Comparison of ENCODE assay signal across 12 mouse cellular contexts in the genomic region with DNA sequence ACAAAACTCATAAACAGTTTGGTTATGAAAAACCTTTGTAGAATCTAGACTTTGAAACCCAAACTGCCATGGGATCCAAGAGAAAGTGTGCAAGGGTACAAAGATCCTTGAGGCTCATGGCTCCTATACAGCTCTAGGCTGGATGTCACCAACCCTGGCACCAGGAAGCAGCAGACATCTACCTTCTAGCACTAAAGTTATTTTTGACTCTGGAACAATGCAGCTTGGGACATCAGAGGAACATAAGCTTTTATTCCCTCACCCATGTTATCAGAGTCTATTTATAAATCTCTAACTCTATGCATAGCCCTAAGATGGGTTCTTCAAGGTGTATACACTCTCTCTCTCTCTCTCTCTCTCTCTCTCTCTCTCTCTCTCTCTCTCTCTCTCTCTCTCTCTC.
"Had no signal": no experiment of that assay in that cellular context is flagged by ENCODE, and none has a peak within 500 bp of the region (broad histone marks: within the 10 kb centered on the region; RNA-seq: fewer than 3 reads in every experiment).

No protein-coding gene starts in this region.

- H3K27me3 ChIP-seq: kidney, embryonic 15.5 days; limb, embryonic 15.5 days; liver, embryonic 13.5 days; midbrain, embryonic 13.5 days had no signal

- H3K4me3 ChIP-seq: kidney, embryonic 15.5 days; left cerebral cortex, adult 2 months; limb, embryonic 15.5 days; liver, embryonic 13.5 days; midbrain, embryonic 13.5 days had no signal

- ATAC-seq: midbrain, embryonic 13.5 days had no signal

- H3K4me1 ChIP-seq: kidney, embryonic 15.5 days; limb, embryonic 15.5 days; liver, embryonic 13.5 days; midbrain, embryonic 13.5 days had no signal

- H3K36me3 ChIP-seq: kidney, embryonic 15.5 days; limb, embryonic 15.5 days; liver, embryonic 13.5 days; midbrain, embryonic 13.5 days had no signal

- H3K4me2 ChIP-seq: kidney, embryonic 15.5 days; limb, embryonic 15.5 days; liver, embryonic 13.5 days; midbrain, embryonic 13.5 days had no signal

- H3K9ac ChIP-seq: kidney, embryonic 15.5 days; limb, embryonic 15.5 days; liver, embryonic 13.5 days; midbrain, embryonic 13.5 days had no signal

- H3K9me3 ChIP-seq: kidney, embryonic 15.5 days; limb, embryonic 15.5 days; liver, embryonic 13.5 days; midbrain, embryonic 13.5 days had no signal

- DNase-seq: kidney, postnatal 14 days; liver, embryonic 13.5 days; lung, adult 18-20 months; lung, postnatal 36 days; right cerebral cortex, postnatal 14 days; thymus, adult 18-20 months; thymus, postnatal 25 days had no signal

- H3K27ac ChIP-seq: kidney, embryonic 15.5 days; left cerebral cortex, adult 2 months; limb, embryonic 15.5 days; liver, embryonic 13.5 days; midbrain, embryonic 13.5 days; stomach, postnatal 0 days had no signal
